Mouse (Mus musculus) ovary, adult 18-20 months (tissue): ENCODE results near the gene AL732309.1.

Experiments used
- DNase-seq: peaks from one replicate; pipeline ENCODE4 v3.0.0; 2022; ENCODE audit warnings: low spot score, mixed read lengths

The AL732309.1 gene

DNA sequence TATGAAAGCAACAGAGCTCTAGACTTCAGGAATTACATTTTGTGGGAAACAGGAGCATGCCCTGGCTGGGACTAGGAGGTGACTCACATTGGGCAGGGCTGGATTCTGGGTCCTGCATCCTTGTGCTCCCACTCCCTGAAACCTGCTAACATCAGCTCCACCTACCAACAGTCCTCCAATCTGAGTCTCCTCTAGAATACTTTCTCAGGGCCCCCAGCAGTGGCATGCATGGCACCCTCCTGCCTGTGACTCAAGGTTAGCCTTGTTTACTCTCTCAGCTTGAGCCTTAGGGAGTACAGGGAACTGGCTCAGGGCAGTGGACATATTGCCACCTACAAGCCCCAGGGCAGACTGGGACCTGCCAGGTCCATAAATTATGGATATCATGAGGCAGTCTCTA, 8.6 kb downstream of the AL732309.1 start:
- no peak for DNase-seq

- DNase-seq = no peak
Measured at GRCm38 (mm10) chr2:25237522-25237921, 9.1 kb downstream of the AL732309.1 start.

- no peak for DNase-seq
Measured at GRCm38 (mm10) chr2:25236614-25237013, 10.0 kb downstream of the AL732309.1 start, which contains the start of gene Rnf224. TSS of gene Rnf224 (minus strand) at chr2:25236787.

DNA sequence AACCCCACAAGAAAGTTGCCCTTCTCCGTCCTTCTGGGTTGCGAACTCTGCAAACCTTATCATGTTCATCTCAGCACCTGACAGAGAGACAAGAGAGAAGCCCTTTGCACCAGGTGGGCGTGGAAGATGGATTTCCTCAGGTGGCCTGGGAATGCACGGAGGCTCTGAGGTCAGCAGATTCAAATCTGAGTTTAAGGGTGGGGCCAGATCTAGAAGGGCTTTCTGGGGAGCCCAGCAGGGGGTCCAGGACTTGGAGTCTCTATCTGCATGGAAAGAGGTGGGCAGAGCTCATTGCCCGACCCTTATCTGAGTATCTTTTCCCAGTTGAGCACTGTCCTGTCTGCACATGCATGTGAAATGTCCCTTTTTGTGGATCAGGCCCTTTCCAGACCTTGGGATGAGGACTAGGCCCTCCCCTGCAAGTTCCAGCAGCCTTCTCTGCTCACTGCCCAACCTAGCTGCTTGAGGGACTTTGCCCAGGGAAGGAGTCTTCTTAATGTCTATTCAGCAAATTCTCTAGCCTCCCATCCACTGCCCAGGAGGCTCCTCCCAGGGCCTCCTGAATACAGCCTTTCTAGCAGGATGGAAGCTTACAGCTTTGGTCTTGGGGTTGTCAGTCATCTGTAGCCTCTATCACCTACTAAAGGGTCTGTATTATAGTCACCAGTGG, 12.0 kb downstream of the AL732309.1 start:
- no peak for DNase-seq

DNA sequence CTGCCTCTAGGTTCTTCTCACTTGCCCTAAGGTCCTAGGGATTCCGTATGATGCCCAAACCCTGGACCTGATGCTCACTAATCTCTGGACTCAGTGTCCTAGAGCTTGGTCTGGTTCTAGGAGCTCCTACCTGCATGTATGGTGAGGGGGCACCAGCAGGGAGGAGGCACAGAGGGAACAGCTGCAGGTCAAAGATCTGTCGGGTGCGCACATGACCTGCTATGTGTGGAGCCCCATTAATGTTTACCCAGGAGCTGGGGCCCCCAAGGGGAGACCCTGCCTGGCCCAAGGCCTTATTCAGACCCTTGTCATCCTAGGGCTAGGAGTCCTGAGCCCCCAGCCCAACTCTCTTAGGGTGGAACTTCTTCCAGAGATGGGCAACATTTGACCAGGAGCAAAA, 12.6 kb downstream of the AL732309.1 start, which contains the start of gene Slc34a3:
Slc34a3 (minus strand) TSS at position 315 of the 400 bp plus-strand sequence.
- DNase-seq = no peak

- DNase-seq = no peak
Measured at GRCm38 (mm10) chr2:25233421-25233820, 13.2 kb downstream of the AL732309.1 start.

GRCm38 (mm10) chr2:25231038-25231437, 15.6 kb downstream of the AL732309.1 start:
- no peak for DNase-seq

- DNase-seq = no peak
Measured at GRCm38 (mm10) chr2:25230581-25230980, 16.1 kb downstream of the AL732309.1 start.

DNA sequence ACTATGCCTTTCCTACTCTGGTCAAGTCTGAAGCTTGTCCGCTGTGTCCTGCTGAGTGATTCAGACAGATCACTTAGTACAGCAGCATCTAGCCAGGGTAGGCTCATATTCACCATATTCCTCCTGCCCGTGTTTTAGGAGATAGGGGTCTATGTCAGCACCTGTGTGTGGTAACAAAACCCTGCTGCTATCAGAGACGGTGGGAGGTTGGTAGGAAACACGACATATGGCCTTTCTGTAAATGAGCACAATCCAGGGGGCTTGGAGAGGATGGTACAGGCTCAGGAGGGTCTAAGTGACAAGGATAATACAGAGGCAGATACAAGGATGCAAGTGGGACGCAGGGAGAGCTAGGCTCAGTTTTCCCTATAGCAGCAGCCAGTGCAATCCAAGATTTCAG, 17.1 kb downstream of the AL732309.1 start:
- no peak for DNase-seq

- no peak for DNase-seq
Measured at GRCm38 (mm10) chr2:25228995-25229530, 17.6 kb downstream of the AL732309.1 start.

DNA sequence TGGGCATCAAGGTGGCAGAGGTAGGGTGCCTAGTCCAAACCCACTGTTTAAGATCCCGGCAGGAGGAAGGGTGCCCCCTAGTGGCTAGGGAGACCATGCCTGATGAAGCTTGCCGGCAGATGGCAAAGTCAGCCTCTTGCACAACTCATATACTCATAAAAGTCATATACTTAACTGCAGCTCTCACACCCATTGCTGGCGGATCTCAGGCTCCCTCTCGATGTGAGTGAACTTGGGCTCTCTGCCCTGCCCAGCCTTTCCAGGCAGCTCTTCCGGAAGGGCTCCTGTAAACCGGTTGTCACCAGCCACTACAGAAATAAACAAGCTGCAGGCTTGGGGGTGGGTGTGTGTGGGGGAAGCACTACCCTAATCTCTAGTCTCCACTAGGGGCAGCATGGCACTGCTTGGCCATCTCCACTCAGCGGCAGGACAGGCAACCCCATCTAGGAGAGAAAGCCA, 18.2 kb downstream of the AL732309.1 start:
- peak; percentile 77 for DNase-seq

DNA sequence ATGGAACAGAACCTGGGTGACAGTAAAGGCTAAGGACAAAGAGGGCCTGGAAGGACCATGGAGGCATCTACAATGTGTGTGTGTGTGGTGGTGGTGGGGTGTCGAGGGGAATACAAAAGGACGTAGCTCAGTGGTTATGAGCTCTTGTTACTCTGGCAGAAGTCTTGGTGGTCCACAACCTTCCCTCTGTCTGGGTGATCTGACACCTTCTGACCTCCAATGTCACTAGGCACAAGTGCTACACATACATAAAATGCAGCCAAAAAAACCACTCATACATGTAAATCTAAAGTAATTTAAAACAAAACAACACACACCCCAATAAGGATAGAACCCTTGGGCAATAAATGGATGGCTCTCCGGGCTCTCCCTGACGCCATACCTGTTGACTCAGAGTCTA, 19.3 kb downstream of the AL732309.1 start:
- DNase-seq = no peak

GRCm38 (mm10) chr2:25226864-25227263, 19.8 kb downstream of the AL732309.1 start:
- no peak for DNase-seq

DNA sequence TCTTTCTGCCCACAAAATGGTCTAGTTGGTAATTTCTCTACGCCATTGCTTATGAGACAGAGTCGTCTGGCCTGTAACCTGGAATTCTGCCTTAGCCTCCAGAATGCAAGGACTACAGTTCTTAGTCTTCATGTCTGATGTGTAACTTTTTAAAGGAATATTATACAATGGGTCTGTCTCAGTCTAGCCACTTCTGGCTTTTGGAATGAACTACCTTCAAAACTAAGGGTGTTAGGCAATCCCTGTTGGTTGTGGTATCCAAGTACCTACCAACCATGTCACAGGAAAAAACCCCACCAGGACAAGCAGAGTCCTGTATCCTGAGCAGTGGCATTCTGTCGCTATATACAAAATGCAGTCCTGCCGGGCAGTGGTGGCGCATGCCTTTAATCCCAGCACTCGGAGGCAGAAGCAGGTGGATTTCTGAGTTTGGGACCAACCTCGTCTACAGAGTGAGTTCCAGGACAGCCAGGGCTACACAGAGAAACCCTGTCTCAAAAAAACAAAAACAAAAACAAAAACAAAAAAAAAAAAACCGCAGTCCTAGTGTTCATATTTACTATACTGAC, 20.8 kb downstream of the AL732309.1 start:
- no peak for DNase-seq

GRCm38 (mm10) chr2:25224766-25225752, 21.6 kb downstream of the AL732309.1 start:
- peak; percentile 100 for DNase-seq

DNA sequence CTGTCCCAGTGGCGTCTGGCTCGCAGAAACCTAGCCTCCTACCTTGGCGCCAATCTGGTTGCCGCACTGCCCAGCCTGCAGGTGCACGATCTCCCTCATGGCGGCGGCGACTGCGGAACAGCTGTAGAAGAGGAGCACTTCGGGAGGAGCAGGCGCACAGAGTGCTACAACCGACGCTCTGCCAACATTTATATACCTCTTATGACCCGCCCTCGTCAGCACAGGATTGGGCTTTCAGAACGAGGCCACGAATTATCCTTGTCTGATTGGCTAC, 22.2 kb downstream of the AL732309.1 start, which contains the start of gene Tubb4b:
Tubb4b (minus strand) TSS at position 211 of the 274 bp plus-strand sequence.
- DNase-seq = no peak

GRCm38 (mm10) chr2:25223681-25224491, 22.8 kb downstream of the AL732309.1 start:
- peak; percentile 76 for DNase-seq

- no peak for DNase-seq
Measured at GRCm38 (mm10) chr2:25221331-25221772, 25.3 kb downstream of the AL732309.1 start.

DNA sequence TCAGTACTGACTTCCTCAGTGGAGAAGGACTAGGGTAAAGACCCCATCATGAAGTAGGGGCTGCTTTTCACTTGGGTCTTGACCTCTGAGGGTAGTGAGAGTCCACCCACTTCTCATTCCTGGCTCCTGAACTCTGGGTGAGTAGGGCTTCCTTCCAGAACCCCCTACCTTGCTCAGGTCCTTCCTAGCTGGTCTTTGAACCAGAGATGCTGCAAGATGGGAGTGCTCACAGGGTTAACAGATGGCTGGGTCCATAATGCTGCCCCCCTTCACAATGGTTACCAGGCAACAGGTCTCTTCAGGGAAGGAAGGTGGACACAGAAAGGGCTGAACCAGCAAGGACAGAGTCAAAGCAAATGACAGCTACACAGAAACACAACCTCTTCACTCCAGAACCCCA, 28.2 kb downstream of the AL732309.1 start, which contains the start of gene Fam166a:
Fam166a (plus strand) TSS at position 301 of the 400 bp plus-strand sequence.
- no peak for DNase-seq

DNA sequence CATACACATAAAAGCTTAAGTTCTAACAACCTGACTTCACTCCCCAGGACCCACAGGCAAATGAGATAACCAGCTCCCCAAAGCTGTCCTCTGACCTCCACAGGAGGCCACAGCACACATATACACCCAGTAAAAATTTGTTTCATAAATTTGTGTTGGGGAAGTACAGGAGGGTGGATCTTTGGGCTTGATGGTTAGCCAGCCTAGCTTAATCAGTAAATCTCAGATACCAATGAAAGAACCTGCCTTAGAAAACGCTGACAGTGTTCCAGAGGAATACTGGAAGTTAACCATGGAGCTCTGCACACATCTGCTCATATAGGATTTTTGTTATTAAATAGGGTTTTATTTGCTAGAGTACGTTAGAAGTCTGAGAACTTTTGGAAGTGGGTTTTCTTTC, 29.0 kb downstream of the AL732309.1 start:
- no peak for DNase-seq

- DNase-seq = no peak
Measured at GRCm38 (mm10) chr2:25214444-25214843, 32.2 kb downstream of the AL732309.1 start, which contains the start of gene Stpg3. TSS of gene Stpg3 (minus strand) at chr2:25214637.
